Mouse (Mus musculus) 3134 (cell line): ENCODE data around the gene Vgf.
A peak's percentile ranks its signal among the peaks of the same experiment; 100 is the strongest.

Experiments used
- DNase-seq: peaks from one replicate; pipeline ENCODE4 v3.0.0-alpha.2; 2011; ENCODE audit warnings: low spot score; ENCODE audit not compliant: insufficient read length; ENCODE audit errors: extremely low read depth

The Vgf gene

GRCm38 (mm10) chr5:137029643-137030415 lies 3.6 kb downstream of the Vgf start:
- DNase-seq, result no peak

DNA sequence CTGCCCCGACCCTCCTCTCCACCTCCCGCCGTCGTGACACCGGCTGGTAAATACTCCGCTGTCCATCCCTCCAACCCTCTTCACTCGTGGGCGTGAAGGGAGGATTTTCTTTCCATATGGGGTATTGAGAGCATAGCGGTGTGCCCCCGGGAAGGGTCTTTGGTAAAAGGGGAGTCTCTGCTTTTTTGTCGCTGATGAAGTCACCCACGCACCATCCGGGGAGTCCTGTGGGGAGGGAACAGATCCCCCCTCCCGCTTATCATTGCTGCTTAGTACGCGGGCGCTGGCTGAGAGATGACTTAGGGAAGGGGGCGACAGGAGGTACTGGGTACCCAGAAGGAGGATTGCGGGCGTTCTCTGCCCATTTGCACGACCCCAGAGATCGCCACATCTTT lies 4.2 kb downstream of the Vgf start:
- DNase-seq, result no peak

GRCm38 (mm10) chr5:137031076-137032032 lies 5.2 kb downstream of the Vgf start:
- no peak for DNase-seq

GRCm38 (mm10) chr5:137032033-137032421 lies 5.8 kb downstream of the Vgf start:
- DNase-seq, result no peak

GRCm38 (mm10) chr5:137032641-137033074 lies 6.5 kb downstream of the Vgf start:
- DNase-seq, result peak; percentile 94

GRCm38 (mm10) chr5:137036211-137036610 lies 10.0 kb downstream of the Vgf start:
- peak; percentile 75 for DNase-seq

DNA sequence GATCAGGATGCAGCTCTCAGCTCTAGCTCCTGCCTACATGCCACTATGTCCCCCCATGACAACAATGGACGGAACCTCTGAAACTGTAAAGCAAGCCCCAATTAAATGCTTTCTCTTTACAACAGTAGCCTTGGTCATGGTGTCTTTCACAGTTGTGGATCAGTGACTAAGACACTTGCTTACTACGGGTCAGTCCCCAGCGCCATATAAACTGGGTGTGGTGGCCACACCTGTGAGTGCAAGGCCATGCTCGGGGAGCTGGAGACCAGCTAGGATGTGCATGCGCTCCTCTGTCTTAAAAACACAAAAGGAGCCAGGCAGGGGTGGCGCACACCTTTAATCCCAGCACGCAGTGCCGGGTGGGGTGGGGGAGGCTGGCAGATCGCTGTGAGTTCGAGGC lies 13.3 kb downstream of the Vgf start:
- DNase-seq, result no peak

- no peak for DNase-seq
These were observed 15.2 kb downstream of the Vgf start for GRCm38 (mm10) chr5:137041442-137041841.

DNA sequence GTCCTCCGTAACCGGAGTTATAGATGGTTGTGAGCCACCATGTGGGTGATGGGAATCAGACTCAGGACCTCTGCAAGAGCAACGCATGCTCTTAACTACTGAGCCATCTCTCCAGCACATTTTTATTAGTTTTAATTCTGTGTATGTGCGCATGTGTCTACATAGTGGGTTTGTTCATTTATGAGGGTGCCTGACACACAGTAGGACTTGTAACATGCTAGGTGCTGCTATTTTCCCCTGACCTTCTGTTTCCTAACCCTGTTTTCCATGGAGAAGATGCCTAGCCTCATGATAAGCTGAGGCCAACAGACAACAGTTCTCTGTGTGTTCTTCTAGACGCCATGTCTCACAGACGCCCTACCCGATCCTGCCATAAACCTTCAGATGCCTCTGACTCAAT lies 17.8 kb downstream of the Vgf start:
- no peak for DNase-seq

- DNase-seq, result peak; percentile 99
These were observed 19.5 kb downstream of the Vgf start, which contains the start of gene Ap1s1 for GRCm38 (mm10) chr5:137045402-137046323. TSS of gene Ap1s1 (minus strand) at chr5:137046135.

DNA sequence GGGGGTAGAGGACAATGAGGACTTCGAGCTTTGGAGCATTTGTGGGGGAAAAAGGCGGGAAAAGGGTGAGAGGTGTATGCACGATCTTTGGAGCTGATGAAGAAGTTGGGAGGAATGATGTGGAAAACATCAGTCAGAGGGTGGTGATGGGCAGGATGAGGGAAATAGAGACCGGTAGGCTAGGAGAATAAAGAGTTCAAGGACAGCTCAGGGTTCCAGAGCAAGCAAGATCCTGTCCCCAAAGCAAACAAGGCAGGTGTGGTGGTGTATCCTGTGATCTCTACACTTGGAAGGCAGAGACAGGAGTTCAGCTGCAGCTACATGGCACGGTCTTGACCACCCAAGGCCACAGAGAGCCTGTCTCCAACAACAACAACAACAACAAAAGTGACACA lies 20.1 kb downstream of the Vgf start:
- no peak for DNase-seq

GRCm38 (mm10) chr5:137046991-137047390 lies 20.8 kb downstream of the Vgf start:
- DNase-seq, result no peak

- no peak for DNase-seq
These were observed 24.9 kb downstream of the Vgf start for GRCm38 (mm10) chr5:137051125-137051524.

DNA sequence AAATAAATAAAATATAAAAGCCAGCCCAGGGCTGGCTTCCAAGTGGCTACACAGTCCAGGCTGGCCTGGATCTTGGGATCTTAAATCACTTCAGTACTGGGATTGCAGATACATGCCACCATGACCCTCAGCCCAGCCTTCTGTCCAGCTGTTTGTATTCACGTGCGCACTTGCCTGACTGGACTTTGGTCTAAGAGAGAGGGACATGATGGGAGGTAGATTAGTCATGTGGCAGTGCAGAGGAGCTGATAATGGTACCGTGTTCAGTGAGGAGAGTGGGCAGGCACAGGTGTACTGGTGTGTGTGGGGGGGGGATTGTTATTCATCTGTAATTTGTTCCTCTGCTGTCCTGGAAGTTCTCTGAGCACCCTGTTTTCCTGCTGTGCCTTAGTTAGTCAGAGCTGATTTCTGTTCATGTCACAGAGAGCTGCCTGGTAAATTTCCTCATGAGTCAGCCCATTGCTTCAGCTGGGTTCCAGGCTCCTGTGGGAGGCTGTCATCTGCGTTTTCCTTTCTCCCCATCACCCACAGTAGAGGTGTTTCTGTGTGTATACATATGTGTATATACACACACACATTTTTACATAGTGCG lies 25.8 kb downstream of the Vgf start:
- no peak for DNase-seq

DNA sequence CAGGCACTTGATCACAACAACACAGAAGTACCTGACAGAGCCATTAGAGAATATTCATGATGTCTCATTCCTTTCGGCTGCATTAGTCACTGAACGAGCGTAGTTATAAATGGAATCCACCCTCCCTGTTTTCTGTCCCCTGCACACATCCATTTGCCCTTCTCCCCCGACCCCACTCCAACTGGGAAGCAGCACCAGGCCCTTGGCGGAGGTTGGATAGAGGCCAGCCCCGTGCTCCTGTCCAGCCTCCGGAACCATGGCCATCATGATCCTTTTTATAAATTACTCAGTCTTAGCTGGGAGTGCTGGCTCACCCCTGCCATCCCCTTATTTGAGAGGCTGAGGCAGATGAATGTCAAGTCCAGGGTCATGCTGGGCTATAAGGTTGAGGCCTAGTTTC lies 28.1 kb downstream of the Vgf start:
- DNase-seq, result no peak

- DNase-seq, result no peak
These were observed 28.7 kb downstream of the Vgf start for GRCm38 (mm10) chr5:137054873-137055272.

DNA sequence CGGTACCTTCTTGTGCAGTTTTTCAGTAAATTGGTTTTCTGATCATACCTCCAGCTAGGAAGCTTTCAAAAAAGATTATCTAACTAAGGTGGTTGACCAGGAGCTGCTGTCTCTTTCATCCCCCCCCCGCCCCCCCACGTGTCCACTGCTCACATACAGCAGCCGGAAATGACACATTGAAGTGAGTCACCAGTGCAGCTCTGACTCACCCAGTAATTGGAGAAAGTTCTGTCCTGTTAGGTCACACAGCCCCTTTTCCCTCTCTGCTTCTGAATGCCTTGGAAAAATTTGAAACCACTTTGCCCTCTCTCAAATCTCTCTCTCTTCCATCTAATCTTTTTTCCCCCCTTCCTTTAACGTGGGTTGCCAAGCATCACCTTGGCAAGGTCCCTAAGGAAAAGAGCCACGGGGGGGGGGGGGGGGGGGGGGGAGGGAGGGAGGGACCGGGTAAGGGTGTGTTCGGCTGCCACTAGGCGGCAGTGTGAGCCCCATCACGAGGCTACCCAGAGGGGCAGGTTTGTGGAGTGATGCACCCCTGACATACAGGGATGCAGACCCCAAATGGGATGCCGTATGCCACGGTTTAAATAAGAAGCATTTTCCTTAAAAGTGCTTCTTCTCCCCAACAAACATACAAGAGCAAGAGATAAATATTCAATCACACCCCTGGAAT lies 35.8 kb downstream of the Vgf start:
- peak; percentile 59 for DNase-seq

DNA sequence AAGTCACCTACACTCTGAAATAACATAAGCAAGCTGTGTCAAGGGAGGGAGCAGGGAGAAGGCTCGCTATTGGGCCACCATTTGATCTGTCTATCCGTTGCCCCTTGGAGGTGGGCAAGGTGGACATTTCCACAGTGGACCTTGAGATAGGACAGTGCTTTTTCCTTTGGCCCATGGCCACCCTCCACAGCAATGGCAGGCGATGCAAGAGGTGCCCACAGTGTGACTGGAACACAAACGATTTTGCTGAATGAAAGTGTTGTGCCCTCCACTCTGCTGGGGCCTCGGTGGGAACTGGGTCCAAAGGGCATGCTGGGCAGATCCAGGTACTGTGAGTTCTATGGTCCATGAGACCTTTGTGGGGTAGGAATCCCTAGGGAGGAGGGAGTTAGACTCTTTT lies 36.4 kb downstream of the Vgf start:
- no peak for DNase-seq

GRCm38 (mm10) chr5:137065454-137065853 lies 39.3 kb downstream of the Vgf start:
- no peak for DNase-seq

GRCm38 (mm10) chr5:137065923-137066322 lies 39.7 kb downstream of the Vgf start:
- no peak for DNase-seq
